Mouse (Mus musculus) hindbrain, embryonic 11.5 days (tissue): ENCODE measurements around the gene Ttc24. TPM values are rescaled to one million over a fixed set of nuclear protein-coding genes. Genes with fewer than 3 reads are reported as not detected.

ENCODE experiments used
- ATAC-seq: fragments of 200-750 bp; cut with Nextera tagmentation; 2 replicates; pipeline ENCODE4 v1.8.0; 2017; ENCODE audit warnings: mild to moderate bottlenecking, moderate TSS enrichment, moderate library complexity; ENCODE audit not compliant: low FRiP score
- DNase-seq: peaks from one replicate; pipeline ENCODE4 v3.0.0-alpha.2; 2015; ENCODE audit warnings: low spot score
- H3K27ac ChIP-seq: fragments of 300-500 bp; sonication (generic); 2 replicates; pipeline ENCODE4 v1.5.1; 2014; ENCODE audit warnings: mild to moderate bottlenecking, low read depth, low read length
- H3K27me3 ChIP-seq: fragments of 300-500 bp; sonication (generic); 2 replicates; pipeline ENCODE4 v1.6.1; 2014; ENCODE audit warnings: mild to moderate bottlenecking, low read length, moderate library complexity, mixed read lengths; ENCODE audit not compliant: control insufficient read depth, insufficient read depth
- H3K36me3 ChIP-seq: fragments of 300-500 bp; sonication (generic); 2 replicates; pipeline ENCODE4 v1.6.1; 2014; ENCODE audit warnings: mild to moderate bottlenecking, low read length, moderate library complexity, mixed read lengths; ENCODE audit not compliant: control insufficient read depth, insufficient read depth
- H3K4me1 ChIP-seq: fragments of 300-500 bp; sonication (generic); replicated peaks from 2 replicates; pipeline ENCODE4 v1.6.1; 2014; ENCODE audit warnings: low read length, mixed read lengths; ENCODE audit not compliant: control insufficient read depth, insufficient read depth
- H3K4me2 ChIP-seq: fragments of 300-500 bp; sonication (generic); replicated peaks from 2 replicates; pipeline ENCODE4 v1.6.1; 2014; ENCODE audit warnings: mild to moderate bottlenecking, low read depth, low read length
- H3K4me3 ChIP-seq: fragments of 300-500 bp; sonication (generic); 2 replicates; pipeline ENCODE4 v1.5.1; 2014; ENCODE audit warnings: low read depth, low read length
- H3K9ac ChIP-seq: fragments of 300-500 bp; sonication (generic); 2 replicates; pipeline ENCODE4 v1.6.1; 2014; ENCODE audit warnings: low read depth, low read length
- H3K9me3 ChIP-seq: fragments of 300-500 bp; sonication (generic); 2 replicates; pipeline ENCODE4 v1.6.1; 2016; ENCODE audit warnings: low read length; ENCODE audit not compliant: control insufficient read depth
- WGBS: fragments of 180-500 bp; shearing (Covaris S2); extraction: QIAGEN DNeasy Blood & Tissue Kit; methylation state at CpG from one replicate; pipeline ENCODE4 v1.1.7; 2014; 5-methylcytosine and 5-hydroxymethylcytosine counted together
- polyA plus RNA-seq: library from polyadenylated mRNA; unstranded; fragments of >200 nt; fragmentation: Nextera tagmentation; extraction: Ambion mirVana; gene quantifications from 2 replicates; pipeline ENCODE4 v1.2.1, GENCODE M21; 2014

The Ttc24 gene
- polyA plus RNA-seq, result not detected in 2 replicates

- Histone ChIP-seq H3K9ac (no peak within 1 kb of the TSS), H3K36me3 (no peaks in the 10 kb centered on the region), H3K27me3 (no peaks in the 10 kb centered on the region), H3K4me2 (no peak within 1 kb of the TSS), H3K4me1 (peaks cover 4% of the 10 kb centered on the region; the same call in 1 of the 2 replicates), H3K9me3 (no peaks in the 10 kb centered on the region), H3K4me3 (no peak within 1 kb of the TSS), H3K27ac (no peak within 1 kb of the TSS)
- 72% methylated on average over 4 of the region's 4 CpGs for WGBS
- no peak for DNase-seq
- no peak for ATAC-seq
Measured at GRCm38 (mm10) chr3:88078204-88078603, at the start of gene Ttc24. Gene Ttc24, minus strand, starts transcription at chr3:88078304.

GRCm38 (mm10) chr3:88127636-88128035 lies 49.5 kb upstream of the Ttc24 start:
- H3K4me1 ChIP-seq, result no peaks in the 10 kb centered on the region
- H3K27me3 ChIP-seq, result no peaks in the 10 kb centered on the region
- H3K36me3 ChIP-seq, result no peaks in the 10 kb centered on the region
- ATAC-seq (no peak), DNase-seq (no peak)
- WGBS, result 60% methylated on average over 3 of the region's 3 CpGs
- no peaks in the 10 kb centered on the region for H3K9me3 ChIP-seq
- no peak overlapping the region for H3K27ac ChIP-seq
- no peak overlapping the region for H3K9ac ChIP-seq
- H3K4me3 ChIP-seq, result no peak overlapping the region
- H3K4me2 ChIP-seq, result no peak overlapping the region

GRCm38 (mm10) chr3:88126181-88126580 lies 48.1 kb upstream of the Ttc24 start:
- WGBS, result 84% methylated on average over 7 of the region's 7 CpGs
- DNase-seq, result no peak
- H3K4me3 ChIP-seq, result no peak overlapping the region
- H3K4me1 ChIP-seq, result no peaks in the 10 kb centered on the region
- H3K27me3 ChIP-seq, result no peaks in the 10 kb centered on the region
- no peak overlapping the region for H3K27ac ChIP-seq
- H3K9me3 ChIP-seq, result no peaks in the 10 kb centered on the region
- no peaks in the 10 kb centered on the region for H3K36me3 ChIP-seq
- ATAC-seq, result no peak
- no peak overlapping the region for H3K9ac ChIP-seq
- no peak overlapping the region for H3K4me2 ChIP-seq

DNA sequence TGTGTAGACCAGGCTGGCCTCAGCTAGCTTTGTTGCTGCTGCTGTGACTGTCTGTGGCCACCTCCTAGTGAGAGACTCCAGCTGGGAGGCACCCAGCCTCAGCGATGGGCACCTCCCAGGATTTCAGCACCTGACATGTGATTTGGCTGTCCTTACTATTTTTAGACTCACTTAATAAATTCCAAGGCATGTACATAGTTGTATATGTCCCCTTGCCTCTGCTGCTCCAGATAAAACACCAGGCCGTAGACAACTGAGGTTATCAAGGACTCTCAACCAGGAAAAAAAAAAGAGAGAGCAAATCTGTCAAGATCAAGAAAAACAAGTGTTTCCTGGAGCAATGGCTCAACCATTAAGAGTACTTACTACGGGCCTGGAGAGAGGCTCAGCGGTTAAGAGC lies 47.1 kb upstream of the Ttc24 start:
- Histone ChIP-seq H3K27me3 (no peaks in the 10 kb centered on the region), H3K9me3 (no peaks in the 10 kb centered on the region), H3K36me3 (no peaks in the 10 kb centered on the region), H3K27ac (no peak overlapping the region), H3K4me3 (no peak overlapping the region), H3K4me1 (no peaks in the 10 kb centered on the region), H3K4me2 (no peak overlapping the region), H3K9ac (no peak overlapping the region)
- ATAC-seq (no peak), DNase-seq (no peak)
- WGBS, result 76% methylated on average over 4 of the region's 4 CpGs

GRCm38 (mm10) chr3:88121164-88122131 lies 43.3 kb upstream of the Ttc24 start:
- Histone ChIP-seq H3K9me3 (no peaks in the 10 kb centered on the region), H3K36me3 (peaks cover 10% of the 10 kb centered on the region; the same call in 1 of the 2 replicates), H3K4me2 (no peak overlapping the region), H3K9ac (no peak overlapping the region), H3K27ac (no peak overlapping the region), H3K4me3 (no peak overlapping the region), H3K4me1 (no peaks in the 10 kb centered on the region), H3K27me3 (no peaks in the 10 kb centered on the region)
- no peak for DNase-seq
- WGBS, result 81% methylated on average over 14 of the region's 14 CpGs
- ATAC-seq, result no peak

DNA sequence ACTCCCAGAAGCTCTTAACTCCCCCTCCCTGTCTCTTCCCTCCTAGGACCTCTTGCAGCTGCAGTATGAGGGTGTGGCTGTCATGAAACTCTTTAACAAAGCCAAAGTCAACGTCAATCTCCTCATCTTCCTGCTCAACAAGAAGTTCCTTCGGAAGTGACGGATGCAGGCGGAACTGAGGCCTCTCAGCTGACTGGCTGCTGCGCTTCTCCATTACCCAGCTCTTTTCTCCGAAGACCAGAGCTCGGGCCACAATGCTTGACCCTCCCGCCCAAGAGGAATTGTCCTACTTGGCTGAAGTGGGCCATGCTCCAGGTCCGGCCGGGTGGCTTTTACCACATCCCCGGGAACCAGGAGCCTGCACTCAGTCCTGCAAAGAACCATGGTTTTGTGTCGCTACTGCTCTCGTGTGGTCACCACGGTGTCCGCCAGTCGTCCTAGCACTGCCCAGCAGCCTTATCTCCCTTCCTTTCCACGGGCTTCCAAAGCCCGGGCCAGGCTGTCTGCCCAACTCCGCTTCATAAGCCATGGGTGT lies 42.1 kb upstream of the Ttc24 start:
- no peak overlapping the region for H3K4me2 ChIP-seq
- no peaks in the 10 kb centered on the region for H3K4me1 ChIP-seq
- no peak for ATAC-seq
- 91% methylated on average over 19 of the region's 19 CpGs for WGBS
- no peaks in the 10 kb centered on the region for H3K9me3 ChIP-seq
- peaks cover 11% of the 10 kb centered on the region; the same call in 1 of the 2 replicates for H3K36me3 ChIP-seq
- DNase-seq, result no peak
- H3K4me3 ChIP-seq, result no peak overlapping the region
- H3K9ac ChIP-seq, result no peak overlapping the region
- no peaks in the 10 kb centered on the region for H3K27me3 ChIP-seq
- no peak overlapping the region for H3K27ac ChIP-seq

GRCm38 (mm10) chr3:88114396-88114795 lies 36.3 kb upstream of the Ttc24 start:
- Histone ChIP-seq H3K27ac (no peak overlapping the region), H3K9me3 (no peaks in the 10 kb centered on the region), H3K4me1 (no peaks in the 10 kb centered on the region), H3K9ac (no peak overlapping the region), H3K4me3 (no peak overlapping the region), H3K4me2 (no peak overlapping the region), H3K36me3 (peaks cover 11% of the 10 kb centered on the region), H3K27me3 (no peaks in the 10 kb centered on the region)
- 96% methylated on average over 12 of the region's 12 CpGs for WGBS
- no peak for ATAC-seq
- no peak for DNase-seq

DNA sequence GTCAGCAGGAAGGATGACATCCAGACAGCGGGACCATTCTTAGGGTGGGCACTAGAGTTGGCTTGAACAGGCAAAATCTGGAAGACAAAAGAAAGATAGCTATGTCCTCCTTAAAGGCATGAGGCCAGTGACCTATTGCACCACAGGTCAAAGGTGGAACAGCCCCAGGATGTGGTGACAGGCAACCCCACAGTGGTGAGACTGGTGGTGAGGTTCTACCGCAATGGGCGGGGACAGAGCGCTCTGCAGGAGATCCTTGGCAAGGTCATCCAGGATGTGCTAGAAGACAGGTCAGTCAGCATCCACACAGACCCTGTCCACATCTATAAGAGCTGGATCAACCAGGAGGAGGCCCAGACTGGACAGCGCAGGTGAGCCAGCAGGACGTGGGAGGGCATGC lies 31.0 kb upstream of the Ttc24 start:
- H3K27ac ChIP-seq, result no peak overlapping the region
- H3K9me3 ChIP-seq, result no peaks in the 10 kb centered on the region
- no peak overlapping the region for H3K4me3 ChIP-seq
- no peaks in the 10 kb centered on the region for H3K27me3 ChIP-seq
- no peak for DNase-seq
- H3K4me2 ChIP-seq, result no peak overlapping the region
- H3K9ac ChIP-seq, result no peak overlapping the region
- no peaks in the 10 kb centered on the region; the same call in 1 of the 2 replicates for H3K36me3 ChIP-seq
- WGBS, result 95% methylated on average over 6 of the region's 6 CpGs
- ATAC-seq, result no peak
- H3K4me1 ChIP-seq, result no peaks in the 10 kb centered on the region
